Mouse (Mus musculus) erythroblast, embryonic 14.5 days (primary cell): ENCODE results near the gene Nudt21. TPM values are rescaled to one million over a fixed set of nuclear protein-coding genes. Genes with fewer than 3 reads are reported as not detected.

Experiments used
- H3K27me3 ChIP-seq: 2 replicates; pipeline ENCODE4 v1.6.1; 2012; ENCODE audit warnings: inconsistent platforms; ENCODE audit not compliant: control insufficient read depth
- H3K36me3 ChIP-seq: 2 replicates; pipeline ENCODE4 v1.6.1; 2012; ENCODE audit warnings: mild to moderate bottlenecking, inconsistent platforms; ENCODE audit not compliant: control insufficient read depth
- H3K4me1 ChIP-seq: 2 replicates; pipeline ENCODE4 v1.6.1; 2012; ENCODE audit warnings: inconsistent platforms; ENCODE audit not compliant: control insufficient read depth
- H3K4me3 ChIP-seq: replicated peaks from 2 replicates; pipeline ENCODE3; 2012; ENCODE audit warnings: moderate library complexity, mild to moderate bottlenecking, inconsistent platforms
- H3K9me3 ChIP-seq: 2 replicates; pipeline ENCODE4 v1.6.1; 2012; ENCODE audit warnings: low read length, inconsistent platforms, mixed read lengths; ENCODE audit not compliant: control insufficient read depth
- GATA1 ChIP-seq: IDR thresholded peaks from 2 replicates; pipeline ENCODE4 v1.6.1; 2012; ENCODE audit warnings: low read length, inconsistent platforms, mixed read lengths
- TAL1 ChIP-seq: IDR thresholded peaks from 3 replicates; pipeline ENCODE4 v1.6.1; 2012; ENCODE audit warnings: low read length, inconsistent platforms, mixed read lengths
- polyA plus RNA-seq: library from polyadenylated mRNA; stranded (reverse); fragments of >175 nt; gene quantifications from 2 replicates; pipeline ENCODE4 v1.2.3, GENCODE M21; 2012

Gene Nudt21
- polyA plus RNA-seq, 1 experiment, result 33.7 TPM

GRCm38 (mm10) chr8:94009243-94009845 is 27.5 kb downstream of the Nudt21 start:
- Histone ChIP-seq H3K27me3 (no peaks in the 10 kb centered on the region), H3K9me3 (no peaks in the 10 kb centered on the region), H3K4me3 (peak overlapping the region; percentile 97), H3K36me3 (peaks cover 59% of the 10 kb centered on the region), H3K4me1 (peaks cover 49% of the 10 kb centered on the region)
- TF ChIP-seq TAL1 (no peak), GATA1 (no peak)

GRCm38 (mm10) chr8:94004139-94004538 is 32.7 kb downstream of the Nudt21 start:
- no peak for TF ChIP-seq TAL1
- no peak for TF ChIP-seq GATA1
- Histone ChIP-seq H3K4me3 (no peak overlapping the region), H3K27me3 (no peaks in the 10 kb centered on the region), H3K4me1 (peaks cover 8% of the 10 kb centered on the region), H3K9me3 (no peaks in the 10 kb centered on the region), H3K36me3 (peaks cover 89% of the 10 kb centered on the region)

GRCm38 (mm10) chr8:93998961-93999360 is 37.9 kb downstream of the Nudt21 start:
- H3K36me3 ChIP-seq, result peaks cover 81% of the 10 kb centered on the region
- H3K4me1 ChIP-seq, result no peaks in the 10 kb centered on the region
- H3K9me3 ChIP-seq, result no peaks in the 10 kb centered on the region
- TF ChIP-seq GATA1 (no peak), TAL1 (no peak)
- H3K27me3 ChIP-seq, result no peaks in the 10 kb centered on the region
- H3K4me3 ChIP-seq, result no peak overlapping the region

- H3K36me3 ChIP-seq, result peaks cover 80% of the 10 kb centered on the region
- H3K4me3 ChIP-seq, result no peak overlapping the region
- peaks cover 10% of the 10 kb centered on the region for H3K9me3 ChIP-seq
- H3K27me3 ChIP-seq, result no peaks in the 10 kb centered on the region
- no peaks in the 10 kb centered on the region for H3K4me1 ChIP-seq
- no peak for TF ChIP-seq GATA1
- no peak for TF ChIP-seq TAL1
Measured at GRCm38 (mm10) chr8:93989739-93990138, 47.1 kb downstream of the Nudt21 start.

- peaks cover 96% of the 10 kb centered on the region for H3K36me3 ChIP-seq
- no peak overlapping the region for H3K4me3 ChIP-seq
- no peaks in the 10 kb centered on the region for H3K27me3 ChIP-seq
- H3K9me3 ChIP-seq, result no peaks in the 10 kb centered on the region
- no peak for TF ChIP-seq TAL1
- TF ChIP-seq GATA1, result no peak
- no peaks in the 10 kb centered on the region for H3K4me1 ChIP-seq
Measured at GRCm38 (mm10) chr8:93984731-93985130, 52.1 kb downstream of the Nudt21 start.

GRCm38 (mm10) chr8:93983827-93984226 is 53.0 kb downstream of the Nudt21 start:
- H3K36me3 ChIP-seq, result peaks cover 96% of the 10 kb centered on the region
- H3K9me3 ChIP-seq, result no peaks in the 10 kb centered on the region
- no peaks in the 10 kb centered on the region for H3K27me3 ChIP-seq
- no peak for TF ChIP-seq TAL1
- TF ChIP-seq GATA1, result no peak
- no peak overlapping the region for H3K4me3 ChIP-seq
- no peaks in the 10 kb centered on the region for H3K4me1 ChIP-seq

- no peaks in the 10 kb centered on the region for H3K27me3 ChIP-seq
- peaks cover 98% of the 10 kb centered on the region for H3K36me3 ChIP-seq
- H3K9me3 ChIP-seq, result peaks cover 2% of the 10 kb centered on the region; the same call in 1 of the 2 replicates
- TF ChIP-seq TAL1 (no peak), GATA1 (no peak)
- H3K4me3 ChIP-seq, result no peak overlapping the region
- no peaks in the 10 kb centered on the region for H3K4me1 ChIP-seq
Measured at GRCm38 (mm10) chr8:93981679-93982215, 55.1 kb downstream of the Nudt21 start.

- Histone ChIP-seq H3K4me3 (no peak overlapping the region), H3K36me3 (peaks cover 99% of the 10 kb centered on the region), H3K4me1 (no peaks in the 10 kb centered on the region), H3K27me3 (no peaks in the 10 kb centered on the region), H3K9me3 (peaks cover 2% of the 10 kb centered on the region; the same call in 1 of the 2 replicates)
- TF ChIP-seq TAL1, result no peak
- no peak for TF ChIP-seq GATA1
Measured at GRCm38 (mm10) chr8:93980141-93980540, 56.7 kb downstream of the Nudt21 start.

- Histone ChIP-seq H3K4me3 (no peak overlapping the region), H3K27me3 (no peaks in the 10 kb centered on the region), H3K4me1 (no peaks in the 10 kb centered on the region), H3K36me3 (peaks cover 99% of the 10 kb centered on the region), H3K9me3 (peaks cover 2% of the 10 kb centered on the region; the same call in 1 of the 2 replicates)
- TF ChIP-seq TAL1, result no peak
Measured at GRCm38 (mm10) chr8:93976446-93977211, 60.2 kb downstream of the Nudt21 start.
